Mouse (Mus musculus) R1 (cell line): ENCODE measurements around the gene Pecam1.
A peak's percentile ranks its signal among the peaks of the same experiment; 100 is the strongest.
"Not testable (repeated sequence)": the region's sequence is repeated elsewhere in the genome, so short reads cannot be mapped to it uniquely, and the experiment has no call there.

ENCODE experiments used
- DNase-seq: peaks from one replicate; pipeline ENCODE4 v3.0.0-alpha.2; 2018; ENCODE audit warnings: low read depth, low spot score

Pecam1 gene

GRCm38 (mm10) chr11:106750121-106750751, at the start of gene Pecam1:
TSS of gene Pecam1 (minus strand) at chr11:106750628.
- peak; percentile 16 for DNase-seq

- no peak for DNase-seq
Observed at GRCm38 (mm10) chr11:106795679-106796078, 45.3 kb upstream of the Pecam1 start.

GRCm38 (mm10) chr11:106793846-106794245, 43.4 kb upstream of the Pecam1 start:
- peak; percentile 49 for DNase-seq

GRCm38 (mm10) chr11:106789649-106790048, 39.2 kb upstream of the Pecam1 start:
- DNase-seq: no peak

- DNase-seq: peak; percentile 99
Observed at GRCm38 (mm10) chr11:106788775-106789459, 38.5 kb upstream of the Pecam1 start, which contains the start of the genes Ddx5 and Cep95. TSS of gene Ddx5 (minus strand) at chr11:106789185. TSS of gene Cep95 (plus strand) at chr11:106789252.

GRCm38 (mm10) chr11:106788026-106788774, 37.8 kb upstream of the Pecam1 start:
- DNase-seq: peak; percentile 95

- peak; percentile 86 for DNase-seq
Observed at GRCm38 (mm10) chr11:106787131-106788025, 37.0 kb upstream of the Pecam1 start.

GRCm38 (mm10) chr11:106785043-106785442, 34.6 kb upstream of the Pecam1 start:
- DNase-seq: no peak

GRCm38 (mm10) chr11:106784476-106784875, 34.0 kb upstream of the Pecam1 start:
- no peak for DNase-seq

- DNase-seq: no peak
Observed at GRCm38 (mm10) chr11:106782841-106783764, 32.7 kb upstream of the Pecam1 start.

GRCm38 (mm10) chr11:106782271-106782670, 31.8 kb upstream of the Pecam1 start:
- DNase-seq: not testable (repeated sequence)

- no peak for DNase-seq
Observed at GRCm38 (mm10) chr11:106780590-106781220, 30.3 kb upstream of the Pecam1 start.

GRCm38 (mm10) chr11:106780089-106780425, 29.6 kb upstream of the Pecam1 start:
- DNase-seq: no peak

GRCm38 (mm10) chr11:106779388-106780088, 29.1 kb upstream of the Pecam1 start, which contains the start of gene Polg2:
TSS of gene Polg2 (minus strand) at chr11:106779537.
- peak; percentile 95 for DNase-seq

- DNase-seq: no peak
Observed at GRCm38 (mm10) chr11:106778589-106779387, 28.4 kb upstream of the Pecam1 start.

- no peak for DNase-seq
Observed at GRCm38 (mm10) chr11:106778132-106778531, 27.7 kb upstream of the Pecam1 start.

- no peak for DNase-seq
Observed at GRCm38 (mm10) chr11:106777395-106777794, 27.0 kb upstream of the Pecam1 start.

GRCm38 (mm10) chr11:106776960-106777359, 26.5 kb upstream of the Pecam1 start:
- DNase-seq: no peak
